Mouse (Mus musculus) kidney, postnatal 25 days (tissue): ENCODE measurements at regions not wholly inside any gene's neighbourhood (a gene's known extent, or its start where the extent isn't known, plus 50 kb on each side); places are given as distances from the start of the nearest gene placed in this dataset.

Source experiments
- DNase-seq, 2 experiments: peaks; one replicate each; pipeline ENCODE4 v3.0.0; 2021; ENCODE audit warnings: mixed read lengths in 2 of 2

GRCm38 (mm10) chr12:31173512-31173911, 67.1 kb upstream of the Gm6993 start:
- no peak for DNase-seq

GRCm38 (mm10) chr12:31179536-31179935, 61.0 kb upstream of the Gm6993 start:
- DNase-seq, result peak in 1 of 2 experiments; percentile 27

- no peak for DNase-seq
Observed at GRCm38 (mm10) chr12:31183632-31184031, 56.9 kb upstream of the Gm6993 start.

- DNase-seq, result peak in 1 of 2 experiments; percentile 57
Observed at GRCm38 (mm10) chr12:31184217-31184975, 56.2 kb upstream of the Gm6993 start.

GRCm38 (mm10) chr12:31185177-31185932, 55.2 kb upstream of the Gm6993 start:
- no peak for DNase-seq

- DNase-seq, result no peak
Observed at GRCm38 (mm10) chr12:31185933-31186845, 54.4 kb upstream of the Gm6993 start.

- no peak for DNase-seq
Observed at GRCm38 (mm10) chr12:31188011-31188576, 52.5 kb upstream of the Gm6993 start.

- DNase-seq, result no peak
Observed at GRCm38 (mm10) chr12:31190265-31190664, 50.3 kb upstream of the Gm6993 start.
